Mouse (Mus musculus) limb, embryonic 10.5 days (tissue): ENCODE measurements around the gene Ywhaq. TPM values are rescaled to one million over a fixed set of nuclear protein-coding genes. Genes with fewer than 3 reads are reported as not detected.

Source experiments
- DNase-seq: peaks from one replicate; pipeline ENCODE4 v3.0.0-alpha.2; 2017; ENCODE audit warnings: low spot score
- H3K27ac ChIP-seq: fragments of 300-500 bp; sonication (generic); 2 replicates; pipeline ENCODE4 v1.5.1; 2016; ENCODE audit warnings: mild to moderate bottlenecking
- H3K27me3 ChIP-seq: fragments of 300-500 bp; sonication (generic); 2 replicates; pipeline ENCODE4 v1.6.1; 2016; ENCODE audit warnings: low read depth, mild to moderate bottlenecking; ENCODE audit not compliant: poor library complexity, severe bottlenecking
- H3K36me3 ChIP-seq: fragments of 300-500 bp; sonication (generic); 2 replicates; pipeline ENCODE4 v1.6.1; 2016; ENCODE audit warnings: mild to moderate bottlenecking, moderate library complexity
- H3K4me1 ChIP-seq: fragments of 300-500 bp; sonication (generic); 2 replicates; pipeline ENCODE4 v1.6.1; 2016
- H3K4me3 ChIP-seq: fragments of 300-500 bp; sonication (generic); 2 replicates; pipeline ENCODE4 v1.5.1; 2016; ENCODE audit warnings: mild to moderate bottlenecking, moderate library complexity
- H3K9me3 ChIP-seq: fragments of 300-500 bp; sonication (generic); replicated peaks from 2 replicates; pipeline ENCODE4 v1.6.1; 2016; ENCODE audit warnings: mild to moderate bottlenecking
- WGBS: fragments of 180-500 bp; shearing (Covaris S2); methylation state at CpG from one replicate; pipeline ENCODE4 v1.1.7; 2016; 5-methylcytosine and 5-hydroxymethylcytosine counted together
- polyA plus RNA-seq: library from polyadenylated mRNA; unstranded; fragments of >200 nt; fragmentation: Nextera tagmentation; extraction: Ambion mirVana; gene quantifications from 2 replicates; pipeline ENCODE4 v1.2.1, GENCODE M21; 2016

The Ywhaq gene
- polyA plus RNA-seq, 1 experiment from 2014 or later, result 878 TPM

DNA sequence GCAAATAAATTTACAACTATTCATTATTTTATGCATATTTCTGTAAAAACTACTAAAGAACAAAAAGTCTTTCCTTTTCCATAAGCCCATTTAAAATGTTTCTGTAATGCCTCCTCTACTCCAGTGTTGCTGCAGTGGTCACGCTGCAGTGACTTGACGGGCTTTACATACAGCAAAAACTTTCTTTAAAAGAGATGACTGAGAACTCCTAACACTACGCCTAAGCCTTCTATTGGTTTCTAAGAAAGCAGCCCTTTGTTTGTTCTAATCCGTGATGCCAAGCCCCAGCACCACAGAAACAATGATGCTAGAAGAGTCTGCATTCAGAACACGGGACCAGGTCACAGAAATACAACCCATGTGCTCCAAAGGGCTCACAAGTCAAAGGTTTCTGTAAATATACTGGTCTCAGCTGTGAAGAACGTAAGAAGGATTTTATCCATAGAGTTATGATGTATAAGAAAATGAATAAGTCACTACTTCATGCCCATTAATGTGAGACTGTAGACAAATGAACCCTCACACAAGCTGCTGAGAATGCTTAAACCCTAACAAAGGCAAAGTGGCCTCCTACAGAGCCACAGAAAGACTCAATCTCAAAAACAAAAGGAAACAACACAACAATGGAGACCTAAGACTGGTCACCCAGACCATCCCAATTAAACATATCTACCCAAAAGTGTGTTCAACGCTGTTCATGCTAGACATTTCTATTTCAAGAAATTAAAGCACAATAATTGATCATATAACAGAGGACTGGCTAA, 67.1 kb downstream of the Ywhaq start:
- Histone ChIP-seq H3K27me3 (no peaks in the 10 kb centered on the region), H3K27ac (no peak overlapping the region), H3K9me3 (no peaks in the 10 kb centered on the region), H3K4me1 (no peaks in the 10 kb centered on the region), H3K4me3 (no peak overlapping the region), H3K36me3 (peaks cover 90% of the 10 kb centered on the region)
- 87% methylated on average over 7 of the region's 7 CpGs for WGBS
- no peak for DNase-seq

DNA sequence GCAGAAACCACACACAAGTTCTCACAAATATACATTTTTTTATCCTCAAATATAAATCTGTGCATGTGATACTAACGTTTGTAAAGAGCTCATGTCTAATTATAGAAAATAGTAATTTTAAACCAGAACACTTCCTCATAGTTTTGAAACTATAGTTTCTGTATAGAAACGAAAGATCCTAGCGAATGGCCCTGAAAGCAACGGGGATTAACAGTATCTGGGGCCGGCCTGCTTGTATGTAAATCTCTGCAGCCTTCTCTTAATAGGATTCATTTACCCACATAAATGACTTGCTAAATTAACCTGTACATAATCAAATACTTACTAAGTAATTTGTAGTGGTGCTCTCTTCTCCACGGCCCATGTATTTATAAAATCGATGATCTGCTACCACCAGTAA, 70.5 kb downstream of the Ywhaq start:
- H3K4me1 ChIP-seq, result no peaks in the 10 kb centered on the region
- no peak overlapping the region for H3K27ac ChIP-seq
- peaks cover 84% of the 10 kb centered on the region for H3K36me3 ChIP-seq
- no peaks in the 10 kb centered on the region for H3K27me3 ChIP-seq
- 93% methylated on average over 7 of the region's 7 CpGs for WGBS
- H3K9me3 ChIP-seq, result no peaks in the 10 kb centered on the region
- no peak overlapping the region for H3K4me3 ChIP-seq
- no peak for DNase-seq

DNA sequence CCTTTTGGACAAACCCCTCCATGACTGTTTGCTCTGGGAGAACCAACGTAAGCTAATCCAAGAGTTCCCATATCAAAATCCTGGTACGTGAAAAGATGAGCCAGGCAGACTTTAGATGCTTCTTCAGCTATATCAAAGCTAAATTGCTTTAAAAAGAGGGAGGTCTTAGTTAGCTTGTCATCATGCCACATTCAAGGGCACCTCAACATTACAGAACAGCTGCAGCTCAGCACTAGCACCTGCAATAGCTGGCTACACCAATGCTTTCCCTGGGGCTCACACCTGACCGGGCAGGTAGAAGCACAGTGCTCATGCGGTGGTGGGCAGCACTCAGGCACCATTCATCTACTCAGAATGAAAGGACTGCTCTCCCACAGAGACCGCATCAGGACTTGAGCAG, 76.8 kb downstream of the Ywhaq start:
- Histone ChIP-seq H3K4me3 (no peak overlapping the region), H3K27me3 (no peaks in the 10 kb centered on the region), H3K9me3 (no peaks in the 10 kb centered on the region), H3K4me1 (no peaks in the 10 kb centered on the region), H3K27ac (no peak overlapping the region), H3K36me3 (peaks cover 80% of the 10 kb centered on the region)
- DNase-seq, result no peak
- WGBS, result 97% methylated on average over 5 of the region's 5 CpGs

Other genes starting within 250 kb of the Ywhaq start
- gene Cpsf3, start 132.2 kb downstream of the Ywhaq start, polyA plus RNA-seq, result 137 and 140 TPM in 2 replicates
- gene Itgb1bp1, start 131.4 kb downstream of the Ywhaq start, polyA plus RNA-seq, result 40.3 and 43.4 TPM in 2 replicates
- gene Iah1, start 101.2 kb downstream of the Ywhaq start, polyA plus RNA-seq, result 50.3 and 51.3 TPM in 2 replicates
- gene Adam17, start 44.0 kb downstream of the Ywhaq start, polyA plus RNA-seq, result 43.9 and 47.9 TPM in 2 replicates